Mouse (Mus musculus) embryonic fibroblast, embryonic 13.5 days (primary cell): ENCODE measurements around the gene Olfr1191-ps1.
"Not testable (repeated sequence)": the region's sequence is repeated elsewhere in the genome, so short reads cannot be mapped to it uniquely, and the experiment has no call there.

ENCODE experiments used
- CTCF ChIP-seq: IDR thresholded peaks from 2 replicates; pipeline ENCODE4 v1.5.1; 2011; ENCODE audit warnings: mild to moderate bottlenecking, control low read depth, low read length, moderate library complexity, borderline replicate concordance; ENCODE audit not compliant: insufficient read depth
- POLR2A ChIP-seq: IDR thresholded peaks from 2 replicates; pipeline ENCODE4 v1.6.1; 2011; ENCODE audit warnings: low read depth, mild to moderate bottlenecking, control low read depth, low read length, moderate library complexity

GRCm38 (mm10) chr2:88675328-88675727 is 35.0 kb downstream of the Olfr1191-ps1 start, which contains the start of gene Olfr1193:
- TF ChIP-seq POLR2A, CTCF: not testable (repeated sequence)
